Mouse (Mus musculus) testis, adult 2 months (tissue): Measurements from ENCODE around the gene Fam234b.

Source experiments
- CTCF ChIP-seq: fragments of 200-500 bp; IDR thresholded peaks from 2 replicates; pipeline ENCODE4 v1.5.1; 2012; ENCODE audit warnings: low read depth, mild to moderate bottlenecking, inconsistent platforms, low read length, moderate library complexity; ENCODE audit not compliant: control insufficient read depth, insufficient read depth, insufficient replicate concordance
- POLR2A ChIP-seq: fragments of 200-500 bp; IDR thresholded peaks from 2 replicates; pipeline ENCODE4 v1.6.1; 2012; ENCODE audit warnings: low read depth, mild to moderate bottlenecking, inconsistent platforms, low read length, moderate library complexity; ENCODE audit not compliant: control insufficient read depth

GRCm38 (mm10) chr6:135182925-135183324 lies 14.9 kb upstream of the Fam234b start:
- peak; percentile 69; the same call in 1 of the 2 replicates for TF ChIP-seq CTCF
- TF ChIP-seq POLR2A, result no peak
